Mouse (Mus musculus) spleen, embryonic (tissue): ENCODE results near the gene Cnp.

Source experiments
- CTCF ChIA-PET: fragments of 350-600 bp; sonication (Branson Sonifier 250); formaldehyde crosslinking; loops from one replicate; lab custom pipeline; 2022; lab: Charles Lee

Cnp gene

GRCm38 (mm10) chr11:100582836-100583235 is 8.1 kb downstream of the Cnp start:
- CTCF ChIA-PET = no interaction called here

GRCm38 (mm10) chr11:100584561-100584961 is 9.9 kb downstream of the Cnp start:
- CTCF ChIA-PET = no interaction called here

GRCm38 (mm10) chr11:100585148-100585547 is 10.4 kb downstream of the Cnp start:
- CTCF ChIA-PET = no interaction called here

- CTCF ChIA-PET = interaction anchor here (1.0 kb wide), 1 partner anchor 32 kb away, joined by 3 read pairs; the partner anchor contains the start of gene Dnajc7
Measured at GRCm38 (mm10) chr11:100588462-100588861, 13.8 kb downstream of the Cnp start.

GRCm38 (mm10) chr11:100592346-100593046 is 17.8 kb downstream of the Cnp start:
- CTCF ChIA-PET = no interaction called here

GRCm38 (mm10) chr11:100594608-100595007 is 19.9 kb downstream of the Cnp start:
- CTCF ChIA-PET = interaction anchor here (0.7 kb wide), 1 partner anchor 16 kb away, joined by 11 read pairs; no protein-coding TSS in a partner anchor

- CTCF ChIA-PET = no interaction called here
Measured at GRCm38 (mm10) chr11:100595533-100595932, 20.8 kb downstream of the Cnp start.

GRCm38 (mm10) chr11:100598074-100598473 is 23.4 kb downstream of the Cnp start:
- CTCF ChIA-PET = no interaction called here

- CTCF ChIA-PET = interaction anchor here (0.9 to 1.0 kb wide), 2 partner anchors 22 to 30 kb away, joined by 3 to 5 read pairs; no protein-coding TSS in a partner anchor
Measured at GRCm38 (mm10) chr11:100601372-100601771, 26.7 kb downstream of the Cnp start.

GRCm38 (mm10) chr11:100603155-100603554 is 28.5 kb downstream of the Cnp start:
- CTCF ChIA-PET = interaction anchor here (1.0 kb wide), 1 partner anchor 96 kb away, joined by 3 read pairs; no protein-coding TSS in a partner anchor

GRCm38 (mm10) chr11:100603813-100604212 is 29.1 kb downstream of the Cnp start:
- CTCF ChIA-PET = interaction anchor here (1.0 kb wide), 1 partner anchor 95 kb away, joined by 3 read pairs; no protein-coding TSS in a partner anchor

- CTCF ChIA-PET = interaction anchor here (1.0 kb wide), 1 partner anchor 94 kb away, joined by 3 read pairs; no protein-coding TSS in a partner anchor
Measured at GRCm38 (mm10) chr11:100604321-100605005, 29.8 kb downstream of the Cnp start.

GRCm38 (mm10) chr11:100605451-100605850 is 30.7 kb downstream of the Cnp start:
- CTCF ChIA-PET = interaction anchor here (1.5 kb wide), 1 partner anchor 18 kb away, joined by 3 read pairs; no protein-coding TSS in a partner anchor

- CTCF ChIA-PET = interaction anchor here (0.5 to 0.9 kb wide), 3 partner anchors 11 to 37 kb away, joined by 3 to 10 read pairs (median 5); no protein-coding TSS in a partner anchor
Measured at GRCm38 (mm10) chr11:100607121-100607520, 32.4 kb downstream of the Cnp start.

- CTCF ChIA-PET = interaction anchor here (0.6 kb wide), 2 partner anchors 12 to 212 kb away, joined by 10 to 14 read pairs; no protein-coding TSS in a partner anchor
Measured at GRCm38 (mm10) chr11:100608796-100609195, 34.1 kb downstream of the Cnp start.

- CTCF ChIA-PET = no interaction called here
Measured at GRCm38 (mm10) chr11:100609355-100609996, 34.8 kb downstream of the Cnp start.

GRCm38 (mm10) chr11:100609997-100610680 is 35.4 kb downstream of the Cnp start:
- CTCF ChIA-PET = no interaction called here

- CTCF ChIA-PET = interaction anchor here (0.5 to 0.6 kb wide), 2 partner anchors 12 to 96 kb away, joined by 3 read pairs; no protein-coding TSS in a partner anchor
Measured at GRCm38 (mm10) chr11:100611627-100612026, 36.9 kb downstream of the Cnp start.

GRCm38 (mm10) chr11:100613241-100613640 is 38.5 kb downstream of the Cnp start:
- CTCF ChIA-PET = no interaction called here

- CTCF ChIA-PET = interaction anchor here (0.7 kb wide), 2 partner anchors 11 to 384 kb away, joined by 5 read pairs; no protein-coding TSS in a partner anchor
Measured at GRCm38 (mm10) chr11:100616332-100616731, 41.6 kb downstream of the Cnp start.

- CTCF ChIA-PET = interaction anchor here (0.7 kb wide), 2 partner anchors 10 to 383 kb away, joined by 5 read pairs; no protein-coding TSS in a partner anchor
Measured at GRCm38 (mm10) chr11:100616836-100617235, 42.1 kb downstream of the Cnp start.
